Mouse (Mus musculus): Measurements from ENCODE around the gene Prim2.

Prim2 gene

DNA sequence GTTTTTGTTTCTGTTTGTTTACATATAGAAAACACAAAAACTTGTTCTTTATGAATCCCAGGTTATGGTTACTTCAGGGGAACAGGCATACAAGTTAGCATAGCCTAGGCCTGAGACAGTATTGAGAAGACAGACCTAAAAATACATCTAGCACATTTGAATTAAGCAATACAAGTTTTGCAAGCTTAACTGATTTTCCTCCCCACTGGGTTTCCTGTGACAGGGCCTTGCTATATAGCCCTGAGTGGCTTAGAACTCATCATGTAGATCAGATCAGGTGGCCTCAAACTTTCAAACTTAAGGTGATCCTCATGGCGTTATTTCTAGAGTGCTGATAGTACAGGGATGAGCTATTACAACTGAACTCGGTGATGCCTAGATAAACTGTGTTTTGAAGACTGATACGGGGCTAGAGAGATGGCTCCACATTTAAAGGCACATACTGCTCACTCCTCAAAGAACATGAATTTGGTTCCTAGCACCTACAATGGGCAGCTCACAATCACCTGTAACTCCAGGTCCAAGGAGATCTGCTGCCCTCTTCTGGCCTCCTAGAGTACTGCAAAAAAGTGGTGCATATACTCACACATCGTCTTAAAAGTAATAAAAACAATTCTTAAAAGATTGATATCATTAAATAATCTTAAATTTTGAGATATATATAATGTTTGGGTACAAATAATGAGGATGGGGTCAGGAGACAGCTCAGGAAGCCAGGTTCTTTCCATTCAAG lies 133.2 kb downstream of the Prim2 start:
- DNase-seq, result no peak

DNA sequence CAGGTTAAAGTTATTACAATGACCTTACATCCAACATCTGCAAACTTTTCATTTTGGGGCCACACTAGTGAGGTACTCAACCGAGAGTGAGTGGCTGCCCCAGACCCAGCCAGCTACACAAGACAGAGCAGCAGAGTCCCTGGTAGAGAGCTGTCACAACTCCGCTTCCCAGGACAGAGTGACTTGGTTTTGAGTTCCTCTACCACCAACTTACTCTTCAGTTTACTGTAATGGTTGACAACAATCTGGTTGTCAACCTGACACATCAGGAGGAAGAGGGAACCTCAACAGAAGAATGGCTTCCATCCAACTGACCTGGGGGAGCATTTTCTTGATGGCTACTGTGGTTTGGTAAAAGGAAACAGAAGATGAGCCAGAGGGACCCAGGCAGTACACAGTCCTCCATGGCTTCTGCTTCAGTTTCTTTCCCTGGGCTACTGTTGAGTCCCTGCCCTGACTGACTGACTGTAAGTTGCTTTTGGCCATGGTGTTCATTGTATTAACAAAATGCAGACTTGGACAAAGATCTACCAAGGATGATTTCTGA lies 134.4 kb downstream of the Prim2 start:
- no peak for DNase-seq

DNA sequence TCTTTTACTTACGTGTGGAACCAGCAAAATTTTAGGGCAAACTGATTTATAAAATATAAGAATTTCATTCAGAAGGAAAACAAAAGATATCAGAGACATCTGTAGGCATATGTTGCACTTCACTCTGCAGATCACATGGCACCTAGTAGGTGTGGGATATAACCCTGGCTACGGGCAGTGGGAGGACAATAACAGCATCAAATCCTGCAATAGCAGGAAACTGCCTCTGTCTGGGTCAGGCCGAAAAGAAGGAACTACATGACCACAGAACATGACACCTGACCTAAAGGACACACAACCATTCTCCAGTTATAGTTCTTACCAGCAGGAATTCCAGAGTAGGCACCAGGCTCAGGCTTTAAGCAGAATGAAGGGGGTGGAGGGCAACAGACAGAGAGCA lies 137.7 kb downstream of the Prim2 start:
- no peak for DNase-seq

DNA sequence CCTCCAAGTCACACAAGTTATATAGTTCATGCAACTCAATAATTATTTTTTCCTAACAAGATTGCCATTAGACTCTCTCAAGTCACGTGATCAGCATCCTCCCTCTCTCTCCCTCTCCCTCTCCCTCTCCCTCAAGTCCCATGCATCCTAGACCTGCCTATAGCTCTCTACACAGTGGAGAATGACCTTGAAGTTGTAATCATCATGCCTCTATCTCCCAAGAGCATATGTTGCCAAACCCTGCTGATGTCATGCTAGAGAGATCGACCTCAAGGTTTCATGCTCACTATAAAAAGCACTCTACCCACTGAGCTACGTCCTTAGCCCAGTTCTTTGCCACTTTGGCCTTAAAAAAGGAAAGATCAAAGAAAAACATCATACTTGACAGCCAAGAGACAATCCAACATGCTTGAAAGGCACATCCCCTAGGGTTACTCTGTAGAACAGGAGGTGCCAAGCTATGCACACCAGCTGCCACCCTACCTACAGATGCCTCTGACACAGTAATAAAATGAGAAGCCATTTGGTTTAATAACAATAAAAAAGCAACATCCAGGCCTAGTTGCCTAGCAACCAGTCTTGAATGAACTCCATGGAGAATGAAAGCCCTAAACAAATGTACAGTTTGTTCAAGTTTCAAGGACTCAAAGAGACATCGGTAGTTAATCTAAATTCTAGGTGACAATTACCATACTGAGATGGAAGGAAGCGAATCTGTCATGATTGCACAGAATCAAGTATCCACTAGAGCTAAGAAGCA lies 138.3 kb downstream of the Prim2 start:
- no peak for DNase-seq

DNA sequence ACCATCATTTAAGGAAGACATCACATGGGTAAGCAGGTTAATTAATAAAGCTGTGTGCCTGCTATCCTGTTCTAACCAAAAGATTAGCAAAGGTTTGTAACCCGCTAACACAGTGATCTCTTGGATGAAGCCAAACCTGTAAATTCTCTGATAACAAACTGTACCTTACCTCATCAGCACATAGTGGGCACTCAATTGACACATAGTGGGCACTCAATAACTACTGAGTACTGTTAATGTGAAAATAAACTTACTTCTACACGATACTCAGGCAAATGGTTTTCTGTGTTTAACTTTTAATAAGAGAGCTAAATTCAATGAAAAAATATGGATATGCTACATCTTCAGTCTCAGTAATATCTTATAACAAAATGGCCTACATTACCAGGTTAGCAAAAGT lies 139.1 kb downstream of the Prim2 start:
- no peak for DNase-seq

DNA sequence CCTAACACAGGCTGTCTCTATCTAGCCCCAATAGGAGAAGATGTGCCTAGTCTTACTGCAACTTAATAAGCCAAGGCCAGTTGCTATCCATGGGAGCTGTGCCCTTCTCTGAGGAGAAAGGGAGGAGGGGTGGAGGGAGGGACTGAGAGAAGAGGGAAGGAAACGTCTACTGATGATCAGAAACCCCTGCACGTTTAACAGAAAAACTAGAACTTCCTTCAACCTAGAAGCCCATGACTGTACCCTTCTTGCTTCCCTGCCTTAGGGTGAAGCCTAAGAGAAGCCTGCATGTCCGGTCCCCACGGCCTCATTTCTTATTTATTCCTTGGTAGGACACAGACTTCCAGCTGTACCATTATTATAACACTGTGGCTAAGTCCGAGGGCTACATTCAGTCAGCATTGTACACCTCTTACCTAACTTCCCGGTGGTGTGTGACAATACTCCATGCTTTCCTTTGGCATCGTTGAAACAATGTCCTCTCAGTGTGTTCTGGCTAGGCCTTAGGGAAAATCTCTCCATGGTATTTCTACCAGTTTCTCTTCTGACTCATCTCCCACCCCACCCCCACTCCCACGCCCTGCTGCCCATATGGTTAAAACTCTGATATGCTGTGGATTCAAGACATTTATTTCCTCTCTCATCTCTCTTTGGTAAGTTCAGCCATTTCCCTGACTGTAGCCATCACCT lies 139.9 kb downstream of the Prim2 start:
- DNase-seq, result no peak

DNA sequence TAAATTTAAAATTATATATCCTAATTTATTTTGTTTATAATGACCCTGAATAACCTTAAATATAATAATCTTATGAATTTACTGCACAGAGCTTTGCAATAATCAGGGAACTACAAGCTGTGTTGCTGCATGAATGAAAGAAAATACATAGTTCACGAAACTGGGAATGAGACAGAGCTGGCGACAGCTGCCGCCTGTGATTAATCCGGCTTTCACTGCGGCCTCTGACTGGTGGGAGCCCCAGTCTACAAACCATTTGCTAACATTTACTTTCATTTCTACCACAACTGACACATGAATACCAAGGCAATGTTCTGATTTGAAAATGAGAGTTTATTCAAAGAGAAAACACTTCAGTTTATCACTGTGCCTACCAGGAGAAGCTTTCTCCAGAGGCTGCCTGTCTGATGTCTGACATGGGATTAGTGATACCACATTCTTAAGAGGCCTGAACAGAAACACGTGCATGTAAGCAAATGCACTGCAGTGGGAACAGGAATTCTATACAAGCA lies 142.2 kb downstream of the Prim2 start:
- DNase-seq, result no peak

DNA sequence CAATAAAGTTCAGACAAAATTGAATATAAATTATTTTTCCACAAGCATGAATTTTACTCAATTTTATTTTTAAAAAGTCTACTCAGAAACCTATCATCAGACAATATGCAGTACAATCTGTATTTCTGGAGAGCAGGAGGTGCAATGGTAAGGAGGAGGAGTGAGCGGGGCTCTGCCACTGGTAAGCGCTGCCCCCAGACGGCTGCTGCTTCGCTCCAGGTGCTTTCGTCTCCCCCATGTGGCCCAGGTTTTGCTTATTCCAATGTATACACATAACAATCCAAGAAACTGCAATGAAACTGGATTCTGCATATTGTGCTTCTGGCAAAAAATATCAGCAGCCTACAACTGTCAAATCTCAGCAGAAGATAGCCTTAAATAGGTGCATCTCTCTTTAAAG lies 146.4 kb downstream of the Prim2 start:
- DNase-seq, result no peak

DNA sequence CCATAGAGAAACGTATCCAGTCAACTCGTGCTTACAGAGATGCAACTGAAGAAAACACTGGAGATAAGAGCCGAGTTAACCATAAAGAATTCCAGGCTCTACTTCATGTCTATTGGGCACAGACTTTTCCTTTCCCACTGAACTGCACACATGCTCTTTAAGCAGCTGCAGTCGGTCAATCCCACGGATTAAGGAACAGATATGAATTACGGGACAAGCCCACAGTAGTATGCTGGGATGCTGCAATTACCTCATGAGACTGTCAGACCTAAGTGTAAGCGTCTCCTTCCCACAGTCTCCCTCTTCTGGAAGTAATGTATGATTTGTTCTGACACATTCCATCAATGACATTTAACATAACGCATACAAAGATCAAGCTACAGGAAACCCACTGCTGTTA lies 154.5 kb downstream of the Prim2 start:
- DNase-seq, result peak; percentile 21

DNA sequence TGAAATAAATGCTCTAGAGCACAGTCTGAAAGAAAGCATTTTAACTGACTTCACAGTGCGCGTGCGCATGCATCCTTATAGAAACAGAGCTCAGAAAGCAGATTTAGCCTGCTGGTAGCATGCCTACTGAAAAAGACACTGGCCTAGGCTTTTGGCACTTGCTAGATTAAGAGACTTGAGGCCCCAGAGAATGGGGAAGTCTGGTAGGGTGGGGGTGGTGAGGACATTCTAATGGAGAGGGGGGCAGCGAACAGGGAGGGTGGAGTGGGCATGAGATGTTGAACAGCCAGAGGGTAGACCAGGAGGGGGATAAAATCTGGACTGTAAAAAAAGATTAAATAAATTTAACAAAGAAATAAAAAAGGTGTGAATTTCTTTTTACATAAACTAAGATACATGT lies 158.3 kb downstream of the Prim2 start:
- DNase-seq, result peak; percentile 29

DNA sequence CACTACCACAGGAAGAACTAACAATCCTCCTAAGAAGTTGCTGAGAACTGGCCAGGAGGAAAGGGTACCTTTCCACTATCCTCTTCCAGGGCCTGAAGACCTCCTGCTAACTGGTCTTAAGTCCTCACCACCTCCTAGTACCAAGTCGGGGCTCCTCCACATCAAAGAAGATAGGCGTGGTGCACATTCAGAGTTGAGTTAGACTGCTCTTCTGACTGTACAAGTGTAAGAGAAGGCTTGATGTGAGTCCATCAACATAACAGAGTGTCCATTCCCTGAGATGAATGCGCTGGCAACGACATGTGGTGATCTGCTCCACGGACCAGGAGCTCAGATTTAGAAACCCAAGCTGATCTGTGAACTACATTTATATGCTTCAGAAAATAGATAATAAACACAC lies 165.2 kb downstream of the Prim2 start:
- DNase-seq, result peak; percentile 15

DNA sequence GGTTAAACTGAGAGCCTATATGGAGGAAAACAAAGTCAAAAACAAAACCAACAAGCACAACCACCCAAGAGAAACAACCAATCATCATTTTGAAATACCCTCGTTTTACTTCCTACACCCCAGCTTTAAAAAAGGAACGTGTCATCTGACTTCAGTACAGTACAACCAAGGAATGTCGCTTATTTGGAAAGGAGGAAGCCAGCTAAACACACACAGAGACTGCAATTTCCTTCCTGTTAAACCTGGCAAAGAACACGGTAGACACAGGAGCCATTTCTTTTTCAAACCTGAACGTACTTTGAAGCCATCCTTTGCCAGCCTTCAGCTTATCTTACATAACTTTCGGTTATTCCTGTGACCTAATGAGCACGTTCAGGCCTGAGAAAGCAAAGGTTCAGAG lies 166.7 kb downstream of the Prim2 start:
- DNase-seq, result peak; percentile 82

DNA sequence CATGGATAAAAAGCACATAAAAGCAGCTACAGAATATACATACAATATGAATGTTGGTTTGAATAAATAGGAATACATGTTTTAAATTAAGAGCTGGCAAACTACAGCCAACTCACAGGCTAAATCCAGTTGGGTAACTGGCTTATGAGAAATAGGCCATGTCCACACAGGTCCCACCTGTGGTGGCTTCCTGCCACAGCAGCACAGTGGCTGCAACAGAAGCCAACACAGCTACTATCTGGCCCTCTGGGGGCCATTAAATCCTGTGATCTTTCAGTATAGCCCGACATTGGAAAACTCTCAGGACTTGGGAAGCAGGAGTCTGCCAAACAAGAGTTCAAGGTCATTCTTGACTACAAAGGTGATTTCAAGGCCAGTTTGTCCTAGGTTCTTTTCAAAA lies 167.3 kb downstream of the Prim2 start:
- peak; percentile 45 for DNase-seq

DNA sequence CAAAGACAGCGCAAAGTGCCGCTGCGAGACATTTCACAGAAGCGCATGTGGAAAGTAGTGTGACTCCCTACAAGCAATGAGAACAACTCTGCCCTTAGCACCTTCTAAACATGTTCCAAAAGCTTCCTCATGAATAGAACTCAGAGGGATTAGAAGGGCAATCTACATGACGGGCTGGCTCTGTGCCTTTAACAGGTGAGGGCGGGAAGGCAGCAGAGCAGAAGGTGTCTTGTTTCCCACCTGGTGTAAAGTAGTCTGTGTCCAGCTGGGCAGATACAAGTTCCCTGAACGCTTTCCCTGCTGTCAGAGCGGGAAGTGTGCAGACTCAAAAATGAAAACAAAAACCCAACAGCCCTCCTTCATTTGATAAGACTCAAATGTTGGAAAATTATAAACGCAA lies 169.5 kb downstream of the Prim2 start:
- DNase-seq, result no peak

DNA sequence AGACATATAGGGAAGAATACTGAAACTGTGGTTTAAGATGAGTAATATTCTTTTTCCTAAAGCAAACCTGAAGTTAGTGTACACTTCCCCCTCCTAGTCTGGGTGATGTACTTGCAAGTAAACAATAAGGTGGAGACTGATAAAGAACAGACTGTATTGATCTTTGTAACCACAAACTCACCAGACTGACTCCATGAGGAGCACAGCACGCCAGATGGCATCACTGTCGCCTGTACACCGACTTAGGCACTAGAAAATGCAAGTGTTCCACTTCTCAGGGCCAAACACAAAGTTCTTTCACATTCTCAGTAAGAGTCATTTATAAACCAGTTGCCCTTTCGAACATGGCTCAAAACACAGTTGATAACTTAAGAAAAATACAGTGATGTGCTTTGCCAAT lies 170.0 kb downstream of the Prim2 start:
- DNase-seq, result no peak

DNA sequence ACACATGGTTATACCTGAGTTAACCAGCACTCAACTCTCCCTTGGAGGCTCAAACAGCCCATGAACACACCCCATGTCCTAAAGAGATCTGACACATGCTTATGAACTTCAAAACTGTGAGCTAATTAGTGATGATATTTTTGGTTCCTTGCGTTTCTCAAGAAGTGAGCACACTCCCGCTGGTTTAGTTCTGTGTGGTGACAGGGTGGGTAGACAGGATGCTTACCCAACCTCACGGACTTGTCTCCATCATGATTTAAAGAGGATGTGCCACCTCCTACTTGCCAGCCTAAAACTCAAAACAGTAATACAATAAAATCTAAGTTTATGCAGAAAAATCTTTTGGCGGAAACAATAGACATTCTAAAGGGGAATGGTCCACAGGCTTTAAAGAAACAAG lies 173.5 kb downstream of the Prim2 start:
- DNase-seq, result no peak

DNA sequence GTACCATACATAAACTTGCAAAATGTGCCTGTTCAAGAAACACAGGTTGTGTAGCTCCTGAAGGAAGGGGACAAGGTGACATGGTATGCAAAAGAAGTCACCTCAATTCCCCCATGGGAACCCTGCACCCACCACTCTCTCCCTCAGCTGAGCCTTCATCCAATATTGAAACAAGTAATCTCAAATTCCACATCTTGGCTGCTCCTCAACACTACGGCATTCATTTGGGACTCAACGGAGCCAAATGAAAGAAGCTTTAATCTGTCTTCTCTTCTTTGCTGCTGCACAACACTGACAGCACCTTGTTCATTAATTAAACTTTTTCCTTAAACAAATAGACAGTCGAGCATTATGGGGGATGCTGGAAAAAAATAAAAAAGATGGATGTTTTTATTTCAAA lies 174.0 kb downstream of the Prim2 start:
- no peak for DNase-seq

DNA sequence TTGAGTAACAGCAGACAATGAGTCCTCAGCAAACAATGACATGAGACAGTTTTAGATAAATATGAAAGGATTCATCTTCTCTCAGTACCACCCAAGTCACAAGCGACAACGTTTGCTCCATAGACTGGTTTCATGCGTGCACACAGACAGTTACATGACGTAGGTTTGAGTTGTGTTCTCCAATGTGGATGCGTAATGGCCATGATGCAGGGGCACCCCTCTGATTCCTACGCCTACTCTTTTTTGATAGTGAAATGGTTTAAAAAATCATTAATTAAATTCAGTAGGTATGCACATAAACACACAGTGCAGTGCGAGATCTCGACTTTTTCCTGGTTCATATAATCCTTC lies 174.4 kb downstream of the Prim2 start:
- DNase-seq, result no peak

DNA sequence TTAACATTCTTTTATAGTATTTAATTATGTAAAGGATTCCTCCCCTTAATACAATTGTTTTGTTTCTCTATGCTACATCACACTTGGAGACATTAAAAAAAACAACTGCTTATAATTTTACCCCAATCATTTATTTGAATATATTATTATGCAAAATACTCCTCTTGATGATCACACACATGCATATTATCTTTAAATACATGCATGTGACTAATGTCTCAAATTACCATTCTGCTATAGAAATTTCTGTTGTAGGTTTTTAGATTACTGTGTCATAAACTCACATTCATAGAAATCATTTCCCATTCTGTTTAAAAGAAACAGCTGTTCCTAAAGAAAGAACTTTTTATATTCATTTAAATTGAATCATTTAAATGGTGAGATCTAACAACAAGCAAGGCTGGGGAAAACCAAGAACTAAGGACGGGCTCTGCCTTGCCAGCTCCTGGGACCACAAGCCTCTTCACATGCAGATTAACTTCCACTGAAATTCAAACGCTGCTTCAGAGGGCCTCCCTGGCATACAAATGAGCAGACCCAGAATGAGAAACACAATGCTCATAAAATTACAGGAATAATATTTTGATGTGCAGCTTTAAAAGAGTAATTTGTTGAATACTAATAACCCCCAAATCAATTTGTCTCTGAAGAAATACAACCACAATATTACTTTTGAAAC lies 174.9 kb downstream of the Prim2 start:
- DNase-seq, result no peak

DNA sequence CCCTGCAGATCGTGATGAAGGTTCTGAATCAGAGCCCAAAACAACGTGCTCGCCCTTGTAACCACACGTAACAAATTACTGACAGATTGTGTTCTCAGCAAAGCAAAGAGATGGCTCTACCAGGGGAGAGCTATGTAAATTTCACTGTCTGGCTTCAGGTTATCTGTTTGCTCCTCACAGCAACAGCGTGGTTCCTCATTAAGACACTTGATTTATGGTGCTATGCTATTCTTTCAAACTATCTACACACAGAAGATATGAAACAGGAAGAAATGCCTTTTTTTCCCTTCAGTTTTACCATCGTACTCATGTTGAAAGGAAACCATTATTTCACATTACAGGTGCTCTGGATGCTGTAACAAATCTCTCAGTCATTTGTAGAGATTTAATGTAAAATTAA lies 179.4 kb downstream of the Prim2 start:
- DNase-seq, result no peak

DNA sequence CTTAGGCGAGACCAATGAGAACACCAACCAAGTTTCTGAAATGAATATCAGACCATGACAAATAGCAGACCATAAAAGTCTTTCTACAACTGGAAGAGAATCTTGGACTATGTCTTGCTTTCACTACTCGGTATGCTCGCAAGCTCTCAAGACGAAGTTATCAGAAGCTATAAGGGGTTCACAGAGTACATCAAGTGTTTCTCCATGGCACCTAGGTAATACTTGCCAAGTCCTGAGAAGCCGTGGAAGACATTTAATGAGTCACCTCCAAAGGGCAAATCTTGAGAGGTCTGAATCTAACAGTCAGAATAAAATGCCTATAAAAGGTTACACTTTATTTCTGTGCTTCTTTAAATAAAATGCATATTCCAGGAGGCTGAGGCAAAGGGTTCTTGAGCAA lies 181.2 kb downstream of the Prim2 start:
- DNase-seq, result no peak

DNA sequence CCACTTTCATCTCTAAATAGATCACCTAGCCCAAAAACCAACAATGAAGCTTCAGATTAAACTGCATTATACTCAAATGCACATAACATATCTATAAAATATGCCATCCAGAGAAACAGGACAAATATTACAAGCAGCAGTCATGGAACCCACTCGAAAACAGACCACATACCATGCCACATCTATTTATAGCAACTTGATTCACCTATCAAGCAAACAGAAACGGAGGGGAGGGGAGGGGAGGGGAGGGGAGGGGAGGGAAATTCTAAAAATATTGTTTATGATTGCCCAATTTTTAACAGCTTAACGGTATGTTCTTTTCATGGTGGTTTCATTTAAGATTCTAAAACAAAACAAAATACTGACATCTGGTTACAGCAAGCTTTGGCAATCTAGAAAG lies 185.8 kb downstream of the Prim2 start:
- no peak for DNase-seq

DNA sequence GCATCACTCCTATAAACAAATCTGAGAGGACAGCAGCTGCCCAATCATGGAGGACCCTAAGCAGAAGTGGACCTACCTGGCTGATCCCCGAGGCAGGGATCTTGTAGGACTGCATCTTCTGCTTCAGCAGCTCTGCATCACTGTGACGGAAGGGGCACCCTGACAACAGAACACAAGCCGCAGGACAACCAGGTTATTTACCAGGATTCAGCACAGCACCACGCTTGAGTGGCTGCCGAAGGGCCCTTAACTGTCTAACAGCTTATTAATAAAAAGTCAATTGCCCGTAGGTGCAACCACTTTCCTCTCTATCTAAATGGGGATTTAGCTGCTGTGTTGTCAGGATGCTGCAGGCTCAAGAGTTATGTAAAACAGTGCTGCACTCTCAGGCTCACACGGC lies 189.2 kb downstream of the Prim2 start:
- no peak for DNase-seq

Data from heart, adult 11 months (tissue).